Mouse (Mus musculus) neural tube, embryonic 12.5 days (tissue): ENCODE measurements around the gene Ankrd54. TPM values are rescaled to one million over a fixed set of nuclear protein-coding genes. Genes with fewer than 3 reads are reported as not detected.

Experiments used
- ATAC-seq: fragments of 200-750 bp; cut with Nextera tagmentation; 2 replicates; pipeline ENCODE4 v1.8.0; 2017; ENCODE audit warnings: low read depth, mild to moderate bottlenecking, moderate TSS enrichment, moderate library complexity; ENCODE audit not compliant: low FRiP score
- H3K27ac ChIP-seq: fragments of 300-500 bp; sonication (generic); 2 replicates; pipeline ENCODE4 v1.5.1; 2016
- H3K27me3 ChIP-seq: fragments of 300-500 bp; sonication (generic); replicated peaks from 2 replicates; pipeline ENCODE4 v1.6.1; 2016; ENCODE audit warnings: mild to moderate bottlenecking
- H3K36me3 ChIP-seq: fragments of 300-500 bp; sonication (generic); 2 replicates; pipeline ENCODE4 v1.6.1; 2016; ENCODE audit warnings: mild to moderate bottlenecking
- H3K4me1 ChIP-seq: fragments of 300-500 bp; sonication (generic); 2 replicates; pipeline ENCODE4 v1.6.1; 2016
- H3K4me2 ChIP-seq: fragments of 300-500 bp; sonication (generic); replicated peaks from 2 replicates; pipeline ENCODE4 v1.6.1; 2016; ENCODE audit warnings: mild to moderate bottlenecking
- H3K4me3 ChIP-seq: fragments of 300-500 bp; sonication (generic); 2 replicates; pipeline ENCODE4 v1.5.1; 2016
- H3K9ac ChIP-seq: fragments of 300-500 bp; sonication (generic); 2 replicates; pipeline ENCODE4 v1.6.1; 2016; ENCODE audit warnings: mild to moderate bottlenecking
- H3K9me3 ChIP-seq: fragments of 300-500 bp; sonication (generic); 2 replicates; pipeline ENCODE4 v1.6.1; 2016; ENCODE audit warnings: mild to moderate bottlenecking
- WGBS: fragments of 180-500 bp; shearing (Covaris S2); methylation state at CpG from one replicate; pipeline ENCODE4 v1.1.7; 2016; 5-methylcytosine and 5-hydroxymethylcytosine counted together
- polyA plus RNA-seq: library from polyadenylated mRNA; unstranded; fragments of >200 nt; fragmentation: Nextera tagmentation; extraction: Ambion mirVana; gene quantifications from 2 replicates; pipeline ENCODE4 v1.2.1, GENCODE M21; 2016

Ankrd54 gene
- 62.5 and 64.2 TPM in 2 replicates for polyA plus RNA-seq

GRCm38 (mm10) chr15:79062376-79063159 is at the start of gene Ankrd54:
TSS of gene Ankrd54 (minus strand) at chr15:79062893.
- Histone ChIP-seq H3K4me3 (peak within 1 kb of the TSS; percentile 88), H3K9ac (peak within 1 kb of the TSS; percentile 86), H3K36me3 (peaks cover 35% of the 10 kb centered on the region), H3K9me3 (no peaks in the 10 kb centered on the region), H3K4me2 (peak within 1 kb of the TSS; percentile 71), H3K27me3 (no peaks in the 10 kb centered on the region), H3K4me1 (peaks cover 18% of the 10 kb centered on the region), H3K27ac (peak within 1 kb of the TSS; percentile 27; the same call in 1 of the 2 replicates)
- WGBS, result under 1% methylated on average over 80 of the region's 80 CpGs
- ATAC-seq, result peak; percentile 100

GRCm38 (mm10) chr15:79111774-79112173 is 49.1 kb upstream of the Ankrd54 start:
- H3K27ac ChIP-seq, result no peak overlapping the region
- H3K36me3 ChIP-seq, result peaks cover 18% of the 10 kb centered on the region

GRCm38 (mm10) chr15:79110528-79110927 is 47.8 kb upstream of the Ankrd54 start:
- peak overlapping the region; percentile 87 for H3K4me3 ChIP-seq
- ATAC-seq, result no peak
- no peak overlapping the region for H3K27ac ChIP-seq
- no peaks in the 10 kb centered on the region for H3K9me3 ChIP-seq
- no peak overlapping the region for H3K9ac ChIP-seq
- 79% methylated on average over 2 of the region's 2 CpGs for WGBS
- H3K4me2 ChIP-seq, result peak overlapping the region; percentile 92
- peaks cover 14% of the 10 kb centered on the region for H3K36me3 ChIP-seq
- peaks cover 19% of the 10 kb centered on the region for H3K4me1 ChIP-seq
- H3K27me3 ChIP-seq, result 0 out of 2 replicates have a peak, but pooled peaks cover 6% of the 10 kb centered on the region

More at GRCm38 (mm10) chr15:79111774-79112173, 49.1 kb upstream of the Ankrd54 start:
- Histone ChIP-seq H3K9me3 (no peaks in the 10 kb centered on the region), H3K27me3 (0 out of 2 replicates have a peak, but pooled peaks cover 6% of the 10 kb centered on the region), H3K4me1 (peaks cover 19% of the 10 kb centered on the region), H3K4me2 (no peak overlapping the region), H3K9ac (no peak overlapping the region), H3K4me3 (no peak overlapping the region)
- ATAC-seq, result no peak
- WGBS, result 90% methylated on average over 4 of the region's 4 CpGs

- H3K27me3 ChIP-seq, result 0 out of 2 replicates have a peak, but pooled peaks cover 6% of the 10 kb centered on the region
- peaks cover 19% of the 10 kb centered on the region for H3K4me1 ChIP-seq
- H3K4me2 ChIP-seq, result peak overlapping the region; percentile 92
- no peak overlapping the region for H3K27ac ChIP-seq
- H3K4me3 ChIP-seq, result peak overlapping the region; percentile 87
- H3K9me3 ChIP-seq, result no peaks in the 10 kb centered on the region
- no peak for ATAC-seq
- H3K36me3 ChIP-seq, result peaks cover 9% of the 10 kb centered on the region; the same call in 1 of the 2 replicates
- 12% methylated on average over 9 of the region's 9 CpGs for WGBS
- peak overlapping the region; percentile 95 for H3K9ac ChIP-seq
Measured at GRCm38 (mm10) chr15:79110031-79110430, 47.3 kb upstream of the Ankrd54 start.

GRCm38 (mm10) chr15:79109321-79109934 is 46.7 kb upstream of the Ankrd54 start:
- WGBS, result under 1% methylated on average over 46 of the region's 46 CpGs

GRCm38 (mm10) chr15:79108421-79109320 is 46.0 kb upstream of the Ankrd54 start, which contains the start of gene Micall1:
TSS of gene Micall1 (plus strand) at chr15:79108898.
- Histone ChIP-seq H3K4me1 (peaks cover 19% of the 10 kb centered on the region), H3K9me3 (no peaks in the 10 kb centered on the region), H3K36me3 (0 out of 2 replicates have a peak, but pooled peaks cover 5% of the 10 kb centered on the region), H3K4me3 (peak within 1 kb of the TSS; percentile 87), H3K4me2 (peak within 1 kb of the TSS; percentile 92), H3K27me3 (0 out of 2 replicates have a peak, but pooled peaks cover 6% of the 10 kb centered on the region), H3K27ac (peak within 1 kb of the TSS; percentile 42; the same call in 1 of the 2 replicates), H3K9ac (peak within 1 kb of the TSS; percentile 95)
- under 1% methylated on average over 84 of the region's 85 CpGs for WGBS
- peak; percentile 65 for ATAC-seq

More at GRCm38 (mm10) chr15:79109321-79109934, 46.7 kb upstream of the Ankrd54 start:
- peak overlapping the region; percentile 42; the same call in 1 of the 2 replicates for H3K27ac ChIP-seq
- ATAC-seq, result no peak; the same call in none of the 2 replicates
- 0 out of 2 replicates have a peak, but pooled peaks cover 5% of the 10 kb centered on the region for H3K36me3 ChIP-seq
- peak overlapping the region; percentile 87 for H3K4me3 ChIP-seq
- peaks cover 19% of the 10 kb centered on the region for H3K4me1 ChIP-seq
- H3K9me3 ChIP-seq, result no peaks in the 10 kb centered on the region
- peak overlapping the region; percentile 92 for H3K4me2 ChIP-seq
- peak overlapping the region; percentile 95 for H3K9ac ChIP-seq
- H3K27me3 ChIP-seq, result 0 out of 2 replicates have a peak, but pooled peaks cover 6% of the 10 kb centered on the region

- H3K4me2 ChIP-seq, result peak overlapping the region; percentile 92
- H3K4me1 ChIP-seq, result peaks cover 19% of the 10 kb centered on the region
- H3K36me3 ChIP-seq, result 0 out of 2 replicates have a peak, but pooled peaks cover 4% of the 10 kb centered on the region
- no peak for ATAC-seq
- WGBS, result 20% methylated on average over 7 of the region's 7 CpGs
- H3K27ac ChIP-seq, result no peak overlapping the region
- 0 out of 2 replicates have a peak, but pooled peaks cover 6% of the 10 kb centered on the region for H3K27me3 ChIP-seq
- H3K9ac ChIP-seq, result peak overlapping the region; percentile 95; the same call in 1 of the 2 replicates
- peak overlapping the region; percentile 87; the same call in 1 of the 2 replicates for H3K4me3 ChIP-seq
- no peaks in the 10 kb centered on the region for H3K9me3 ChIP-seq
Measured at GRCm38 (mm10) chr15:79107966-79108365, 45.3 kb upstream of the Ankrd54 start.

- WGBS, result 59% methylated on average over 2 of the region's 2 CpGs
- Histone ChIP-seq H3K27me3 (0 out of 2 replicates have a peak, but pooled peaks cover 6% of the 10 kb centered on the region), H3K4me2 (no peak overlapping the region)
Measured at GRCm38 (mm10) chr15:79105804-79106203, 43.1 kb upstream of the Ankrd54 start.

GRCm38 (mm10) chr15:79103264-79103663 is 40.6 kb upstream of the Ankrd54 start:
- Histone ChIP-seq H3K4me1 (peaks cover 2% of the 10 kb centered on the region; the same call in 1 of the 2 replicates), H3K9ac (no peak overlapping the region), H3K9me3 (no peaks in the 10 kb centered on the region), H3K4me2 (no peak overlapping the region), H3K27ac (no peak overlapping the region), H3K27me3 (no peaks in the 10 kb centered on the region), H3K4me3 (no peak overlapping the region), H3K36me3 (no peaks in the 10 kb centered on the region)
- no peak for ATAC-seq
- WGBS, result 78% methylated on average over 10 of the region's 10 CpGs

More at GRCm38 (mm10) chr15:79105804-79106203, 43.1 kb upstream of the Ankrd54 start:
- no peaks in the 10 kb centered on the region for H3K36me3 ChIP-seq
- peaks cover 17% of the 10 kb centered on the region for H3K4me1 ChIP-seq
- no peak overlapping the region for H3K9ac ChIP-seq
- H3K27ac ChIP-seq, result no peak overlapping the region
- no peak overlapping the region for H3K4me3 ChIP-seq
- ATAC-seq, result no peak
- no peaks in the 10 kb centered on the region for H3K9me3 ChIP-seq

GRCm38 (mm10) chr15:79101531-79101930 is 38.8 kb upstream of the Ankrd54 start:
- Histone ChIP-seq H3K9me3 (no peaks in the 10 kb centered on the region), H3K27ac (no peak overlapping the region; the same call in 1 of the 2 replicates), H3K36me3 (peaks cover 1% of the 10 kb centered on the region; the same call in 1 of the 2 replicates), H3K27me3 (no peaks in the 10 kb centered on the region), H3K4me2 (no peak overlapping the region), H3K4me3 (no peak overlapping the region), H3K9ac (no peak overlapping the region), H3K4me1 (no peaks in the 10 kb centered on the region; the same call in 1 of the 2 replicates)
- ATAC-seq, result no peak

- Histone ChIP-seq H3K9ac (no peak overlapping the region), H3K36me3 (peaks cover 13% of the 10 kb centered on the region), H3K4me2 (no peak overlapping the region), H3K4me3 (no peak overlapping the region), H3K4me1 (no peaks in the 10 kb centered on the region; the same call in 1 of the 2 replicates), H3K27ac (no peak overlapping the region), H3K9me3 (no peaks in the 10 kb centered on the region), H3K27me3 (no peaks in the 10 kb centered on the region)
- whole genome bisulfite sequencing, result 81% methylated on average over 4 of the region's 4 CpGs
- ATAC-seq, result no peak
Measured at GRCm38 (mm10) chr15:79100391-79100790, 37.7 kb upstream of the Ankrd54 start.
